Mouse (Mus musculus) bone marrow macrophage, adult 2 months (primary cell): Measurements from ENCODE around the gene Rcn1. TPM values are rescaled to one million over a fixed set of nuclear protein-coding genes. Genes with fewer than 3 reads are reported as not detected.

Experiments used
- H3K27ac ChIP-seq: 2 replicates; pipeline ENCODE4 v1.5.1; 2012; ENCODE audit warnings: low read depth, low read length; ENCODE audit not compliant: insufficient read depth
- H3K4me1 ChIP-seq: 2 replicates; pipeline ENCODE4 v1.6.1; 2012; ENCODE audit warnings: low read length; ENCODE audit not compliant: control insufficient read depth, insufficient read depth
- H3K4me3 ChIP-seq: 2 replicates; pipeline ENCODE4 v1.5.1; 2012; ENCODE audit warnings: mild to moderate bottlenecking, low read length, moderate library complexity; ENCODE audit not compliant: insufficient read depth
- CTCF ChIP-seq: IDR thresholded peaks from 2 replicates; pipeline ENCODE4 v1.5.1; 2012; ENCODE audit warnings: low read depth, mild to moderate bottlenecking, low read length, moderate library complexity
- POLR2A ChIP-seq: IDR thresholded peaks from 2 replicates; pipeline ENCODE4 v1.6.1; 2012; ENCODE audit warnings: mild to moderate bottlenecking, low read depth, low read length, borderline replicate concordance
- polyA plus RNA-seq: library from polyadenylated mRNA; stranded (reverse); fragments of >200 nt; gene quantifications from 2 replicates; pipeline ENCODE4 v1.2.4, GENCODE M21; 2012; ENCODE audit not compliant: missing spikeins, insufficient read depth, insufficient read length

Rcn1 gene
- polyA plus RNA-seq: 0.41 and 1.3 TPM in 2 replicates

DNA sequence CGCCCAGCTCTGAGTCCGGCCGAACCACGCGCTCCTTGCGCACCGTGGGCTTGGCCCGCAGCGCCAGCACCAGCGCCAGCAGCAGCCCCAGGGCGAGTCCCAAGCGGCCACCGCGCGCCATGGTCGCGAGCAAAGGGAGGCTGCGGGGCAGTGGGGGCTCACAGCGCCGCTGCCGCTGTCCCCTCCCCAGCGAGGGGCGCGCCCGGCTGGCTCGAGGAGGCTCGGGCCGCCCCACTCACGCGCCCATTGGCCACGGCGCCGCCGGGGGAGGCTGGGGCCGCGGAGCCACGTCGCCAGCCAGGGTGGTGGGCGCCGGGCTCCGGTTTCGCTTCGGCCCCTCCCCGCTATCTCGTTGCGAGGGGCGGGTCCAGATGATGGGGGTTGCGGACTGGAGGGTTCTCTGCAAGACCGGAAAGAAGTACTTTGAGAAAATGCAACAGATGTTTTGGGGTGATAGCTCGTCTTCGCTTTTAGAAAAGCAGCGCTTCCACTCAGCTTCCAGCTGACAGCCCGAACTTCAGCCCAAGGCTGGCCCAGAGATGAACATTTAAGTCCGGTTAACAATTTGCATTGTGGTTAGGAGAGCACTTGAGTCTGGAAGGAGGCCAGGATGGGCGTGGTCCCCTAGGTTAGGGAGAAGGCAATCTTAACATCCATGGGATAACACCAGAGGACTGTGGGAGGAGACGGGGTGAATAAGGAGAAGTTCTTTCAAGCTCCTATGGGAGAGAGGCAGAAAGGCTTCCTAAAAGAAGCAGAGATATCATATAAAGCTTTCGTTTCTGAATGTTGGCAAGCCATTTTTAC lies at the start of gene Rcn1:
Gene Rcn1 (minus strand): TSS at position 235 of the 807 bp plus-strand sequence.
- peak within 1 kb of the TSS; percentile 45 for H3K27ac ChIP-seq
- H3K4me1 ChIP-seq: peaks cover 7% of the 10 kb centered on the region
- peak within 1 kb of the TSS; percentile 92 for H3K4me3 ChIP-seq
- TF ChIP-seq CTCF: no peak
- TF ChIP-seq POLR2A: no peak

- TF ChIP-seq CTCF (no peak), POLR2A (no peak)
- no peak overlapping the region for H3K4me3 ChIP-seq
- H3K4me1 ChIP-seq: no peaks in the 10 kb centered on the region
- H3K27ac ChIP-seq: no peak overlapping the region
Observed at GRCm38 (mm10) chr2:105444072-105444471, 45.0 kb upstream of the Rcn1 start.

DNA sequence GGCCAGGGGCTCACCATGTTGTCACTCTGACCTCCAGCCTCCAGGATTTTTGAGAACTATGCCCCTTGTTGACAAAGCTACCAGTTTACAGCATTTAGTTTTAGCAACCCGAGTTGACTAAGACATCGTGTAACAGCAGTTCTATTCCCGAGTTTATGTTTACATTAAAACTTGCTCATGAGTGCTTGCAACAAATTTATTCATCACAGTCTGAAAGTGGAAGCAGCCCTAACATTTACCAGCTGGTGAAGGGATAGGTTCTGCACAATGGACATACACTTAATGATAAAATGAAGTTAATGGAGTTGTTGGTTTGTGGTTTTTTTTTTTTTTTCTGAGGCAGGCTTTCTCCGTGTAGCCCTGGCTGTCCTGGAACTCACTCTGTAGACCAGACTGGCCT lies 39.9 kb upstream of the Rcn1 start:
- H3K4me1 ChIP-seq: no peaks in the 10 kb centered on the region
- no peak overlapping the region for H3K27ac ChIP-seq
- H3K4me3 ChIP-seq: no peak overlapping the region
- no peak for TF ChIP-seq POLR2A
- no peak for TF ChIP-seq CTCF

- Histone ChIP-seq H3K4me3 (no peak overlapping the region), H3K27ac (no peak overlapping the region), H3K4me1 (no peaks in the 10 kb centered on the region)
- TF ChIP-seq CTCF (no peak), POLR2A (no peak)
Observed at GRCm38 (mm10) chr2:105438525-105438924, 39.4 kb upstream of the Rcn1 start.

DNA sequence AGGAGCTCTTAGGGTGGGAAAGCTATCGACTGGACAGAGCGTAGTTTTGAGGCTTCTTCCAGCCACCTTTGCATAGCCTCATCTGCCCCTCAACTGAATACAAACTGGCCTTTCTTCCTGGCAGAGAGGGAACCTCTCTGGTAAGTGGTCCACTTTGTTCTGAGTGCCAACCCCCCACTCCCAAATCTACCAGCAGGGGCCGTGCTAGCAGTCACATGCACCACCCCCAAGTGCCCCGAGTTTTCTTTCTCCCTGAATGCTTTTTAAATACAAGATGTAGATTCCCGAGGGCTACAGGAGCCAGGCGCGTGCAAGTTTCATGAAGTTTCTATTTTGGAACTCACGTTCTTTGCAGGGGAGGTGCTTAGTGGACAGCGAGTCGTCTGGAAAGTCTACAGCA lies 33.8 kb upstream of the Rcn1 start:
- no peak for TF ChIP-seq CTCF
- TF ChIP-seq POLR2A: no peak

DNA sequence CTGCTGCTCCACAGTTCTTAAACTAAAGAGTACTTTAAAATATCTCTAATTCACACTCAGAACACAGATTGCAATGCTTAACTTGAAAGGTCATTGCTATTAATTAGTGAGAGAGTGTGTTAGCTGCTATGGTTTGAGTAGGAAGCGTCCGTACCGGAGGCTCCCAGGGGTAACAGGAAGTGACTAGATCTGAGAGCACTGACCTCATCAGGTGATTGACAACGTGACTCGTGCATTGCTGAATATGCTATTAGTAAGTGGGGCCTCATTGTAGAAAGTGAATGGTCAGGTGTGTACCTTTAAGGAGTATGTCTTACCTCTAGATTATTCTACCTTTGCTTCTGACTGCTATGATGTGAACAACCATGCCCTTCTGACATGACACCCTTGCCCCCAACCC lies 31.3 kb upstream of the Rcn1 start:
- H3K27ac ChIP-seq: no peak overlapping the region
- no peak for TF ChIP-seq POLR2A
- no peaks in the 10 kb centered on the region for H3K4me1 ChIP-seq
- H3K4me3 ChIP-seq: no peak overlapping the region

More for the DNA sequence above, 33.8 kb upstream of the Rcn1 start:
- no peaks in the 10 kb centered on the region for H3K4me1 ChIP-seq
- no peak overlapping the region for H3K4me3 ChIP-seq
- no peak overlapping the region for H3K27ac ChIP-seq

- no peak overlapping the region for H3K4me3 ChIP-seq
- H3K27ac ChIP-seq: no peak overlapping the region
- no peaks in the 10 kb centered on the region for H3K4me1 ChIP-seq
- TF ChIP-seq POLR2A (no peak), CTCF (no peak)
Observed at GRCm38 (mm10) chr2:105429899-105430298, 30.8 kb upstream of the Rcn1 start.

GRCm38 (mm10) chr2:105428467-105428866 lies 29.3 kb upstream of the Rcn1 start:
- no peak overlapping the region for H3K4me3 ChIP-seq
- TF ChIP-seq POLR2A (no peak), CTCF (no peak)

GRCm38 (mm10) chr2:105428029-105428428 lies 28.9 kb upstream of the Rcn1 start:
- TF ChIP-seq CTCF (peak; percentile 89), POLR2A (no peak)
- Histone ChIP-seq H3K4me3 (no peak overlapping the region), H3K4me1 (no peaks in the 10 kb centered on the region), H3K27ac (no peak overlapping the region)

More at GRCm38 (mm10) chr2:105428467-105428866, 29.3 kb upstream of the Rcn1 start:
- no peaks in the 10 kb centered on the region for H3K4me1 ChIP-seq
- H3K27ac ChIP-seq: no peak overlapping the region

DNA sequence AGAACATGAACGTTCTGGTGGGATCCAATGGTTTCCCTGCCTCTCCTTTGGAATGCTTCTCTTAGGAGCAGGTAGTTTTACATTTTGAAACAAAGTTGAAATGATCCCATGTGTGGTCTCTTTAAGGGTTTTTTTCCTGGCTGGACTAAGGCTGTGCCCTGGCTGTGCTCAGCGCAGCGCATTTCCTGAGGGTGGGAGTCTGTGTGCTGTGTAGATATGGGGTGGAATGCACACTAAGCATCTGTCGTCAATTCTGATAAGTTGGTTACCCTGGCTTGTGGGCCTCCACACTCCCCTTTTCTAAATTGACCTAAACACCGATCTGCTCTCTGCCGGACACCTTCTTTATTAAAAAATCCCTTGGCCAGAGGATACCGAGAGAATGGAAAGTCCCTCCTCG lies 28.3 kb upstream of the Rcn1 start:
- TF ChIP-seq CTCF (no peak), POLR2A (no peak)
- Histone ChIP-seq H3K27ac (no peak overlapping the region), H3K4me3 (no peak overlapping the region), H3K4me1 (no peaks in the 10 kb centered on the region)
